Mouse (Mus musculus) G1E (cell line): ENCODE measurements around the gene Tbc1d10a.

Experiments used
- CTCF ChIP-seq: IDR thresholded peaks from 2 replicates; pipeline ENCODE4 v1.5.1; 2012; ENCODE audit warnings: low read depth, low read length, inconsistent platforms, mixed read lengths
- GATA1 ChIP-seq: IDR thresholded peaks from 2 replicates; pipeline ENCODE4 v1.6.1; 2012; ENCODE audit warnings: borderline replicate concordance, low read length, inconsistent platforms, mixed read lengths
- POLR2AphosphoS5 ChIP-seq: IDR thresholded peaks from 2 replicates; pipeline ENCODE4 v1.6.1; 2012; ENCODE audit warnings: low read depth, low read length, inconsistent platforms; ENCODE audit not compliant: insufficient replicate concordance
- TAL1 ChIP-seq: conservative IDR thresholded peaks from 2 replicates; pipeline ENCODE4 v1.6.1; 2012; ENCODE audit warnings: low read depth, low read length, inconsistent platforms, mixed read lengths

DNA sequence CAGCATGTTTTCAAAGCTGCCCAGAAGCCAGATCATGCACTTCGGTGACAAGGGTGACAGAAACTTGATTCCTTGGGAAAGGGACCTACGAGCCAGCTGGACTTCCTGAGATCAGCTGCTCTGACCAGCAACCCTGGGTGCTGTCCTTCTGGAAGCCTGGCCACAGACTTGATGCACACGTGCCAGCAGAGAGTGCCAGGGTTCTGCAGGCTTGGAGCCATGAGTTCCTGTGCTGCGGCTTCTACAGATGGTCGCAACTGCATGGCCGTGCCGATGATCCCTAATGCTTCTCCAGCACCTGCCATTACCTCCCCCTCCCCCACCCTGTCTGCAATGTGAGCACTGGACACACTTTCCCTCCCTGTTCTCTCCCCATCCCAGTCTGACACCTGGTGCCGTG is 41.9 kb downstream of the Tbc1d10a start:
- TF ChIP-seq TAL1 (no peak), CTCF (no peak), GATA1 (no peak), POLR2AphosphoS5 (no peak)
